Mouse (Mus musculus) brain, embryonic 14.5 days (tissue): ENCODE measurements at regions not wholly inside any gene's neighbourhood (a gene's known extent, or its start where the extent isn't known, plus 50 kb on each side); places are given as distances from the start of the nearest gene placed in this dataset.

ENCODE experiments used
- CTCF ChIP-seq: fragments of 200-500 bp; IDR thresholded peaks from 2 replicates; pipeline ENCODE4 v1.5.1; 2012; ENCODE audit warnings: inconsistent platforms, mild to moderate bottlenecking, moderate library complexity, borderline replicate concordance; ENCODE audit not compliant: insufficient read depth, insufficient read length; ENCODE audit errors: extremely low read depth
- POLR2A ChIP-seq: fragments of 200-500 bp; IDR thresholded peaks from 2 replicates; pipeline ENCODE4 v1.6.1; 2012; ENCODE audit warnings: mild to moderate bottlenecking, inconsistent platforms, borderline replicate concordance; ENCODE audit not compliant: poor library complexity, insufficient read depth, insufficient read length, severe bottlenecking; ENCODE audit errors: extremely low read depth

GRCm38 (mm10) chr1:35836552-35836951 is 231.6 kb upstream of the Hs6st1 start:
- TF ChIP-seq POLR2A (no peak), CTCF (no peak)
